Mouse (Mus musculus): ENCODE measurements around the gene Bzw1.
A peak's percentile ranks its signal among the peaks of the same experiment; 100 is the strongest.
"Not testable (repeated sequence)": the region's sequence is repeated elsewhere in the genome, so short reads cannot be mapped to it uniquely, and the experiment has no call there.

Gene Bzw1

GRCm38 (mm10) chr1:58392652-58393283, at the start of gene Bzw1:
Bzw1 (plus strand) TSS chr1:58392898.
- peak; percentile 91 for DNase-seq

- DNase-seq, result no peak
Observed at GRCm38 (mm10) chr1:58343861-58344260, 48.8 kb upstream of the Bzw1 start.

- no peak for DNase-seq
Observed at GRCm38 (mm10) chr1:58344570-58344969, 48.1 kb upstream of the Bzw1 start.

- no peak for DNase-seq
Observed at GRCm38 (mm10) chr1:58346159-58346558, 46.5 kb upstream of the Bzw1 start.

- no peak for DNase-seq
Observed at GRCm38 (mm10) chr1:58348712-58349111, 44.0 kb upstream of the Bzw1 start.

- DNase-seq, result no peak
Observed at GRCm38 (mm10) chr1:58353238-58353893, 39.3 kb upstream of the Bzw1 start.

GRCm38 (mm10) chr1:58358958-58359901, 33.5 kb upstream of the Bzw1 start:
- no peak for DNase-seq

- DNase-seq, result no peak
Observed at GRCm38 (mm10) chr1:58362296-58362695, 30.4 kb upstream of the Bzw1 start.

- no peak for DNase-seq
Observed at GRCm38 (mm10) chr1:58364551-58364950, 28.1 kb upstream of the Bzw1 start.

GRCm38 (mm10) chr1:58365829-58366228, 26.9 kb upstream of the Bzw1 start:
- no peak for DNase-seq

- no peak for DNase-seq
Observed at GRCm38 (mm10) chr1:58366737-58367471, 25.8 kb upstream of the Bzw1 start.

- DNase-seq, result no peak
Observed at GRCm38 (mm10) chr1:58369716-58370115, 23.0 kb upstream of the Bzw1 start.

GRCm38 (mm10) chr1:58374266-58374665, 18.4 kb upstream of the Bzw1 start:
- DNase-seq, result not testable (repeated sequence)

- DNase-seq, result no peak
Observed at GRCm38 (mm10) chr1:58375574-58376147, 17.0 kb upstream of the Bzw1 start.

- no peak for DNase-seq
Observed at GRCm38 (mm10) chr1:58382586-58383281, 10.0 kb upstream of the Bzw1 start.

GRCm38 (mm10) chr1:58391421-58392267, 1.1 kb upstream of the Bzw1 start:
- peak; percentile 23 for DNase-seq

- DNase-seq, result no peak
Observed at GRCm38 (mm10) chr1:58392268-58392651, 438 bp upstream of the Bzw1 start.

GRCm38 (mm10) chr1:58393284-58394195, 842 bp downstream of the Bzw1 start:
- peak; percentile 48 for DNase-seq

GRCm38 (mm10) chr1:58395341-58395740, 2.6 kb downstream of the Bzw1 start:
- DNase-seq, result no peak

- DNase-seq, result no peak
Observed at GRCm38 (mm10) chr1:58396179-58396578, 3.5 kb downstream of the Bzw1 start.

Measured in cerebellum, adult 9-10 months (tissue).